29 mouse cellular contexts compared by ENCODE assay signal in genomic region chr6:15753208-15753607, GRCm38 (mm10). TPM values are rescaled to one million over a fixed set of nuclear protein-coding genes. Genes with fewer than 3 reads are reported as not detected.
DNase-seq lines count a peak whose midpoint lies in the region; ATAC-seq and TF ChIP-seq lines count a peak whose summit lies in the region.
"Had no signal": no experiment of that assay in that cellular context is flagged by ENCODE, and none has a peak within 500 bp of the region (broad histone marks: within the 10 kb centered on the region; RNA-seq: fewer than 3 reads in every experiment).

No protein-coding gene starts in this region.

- H3K9ac ChIP-seq in heart, adult 2 months (ENCODE audit: low read depth, low read length): no peak overlapping the region
- H3K9ac ChIP-seq in heart, embryonic 12.5 days: no peak overlapping the region
- H3K9ac ChIP-seq: embryonic facial prominence, embryonic 13.5 days; forebrain, embryonic 12.5 days; forebrain, embryonic 15.5 days; heart, embryonic 13.5 days; hindbrain, embryonic 12.5 days had no signal

- DNase-seq in heart, adult 2 months: no peak
- peak; percentile 14 for DNase-seq in Muller cell, postnatal 12 days (ENCODE audit: inconsistent ontology term)
- DNase-seq in induced T-regulatory cell, adult 2 months (ENCODE audit: low read depth): peak; percentile 17
- peak; percentile 28 for DNase-seq in splenic B cell, adult 2 months (ENCODE audit: low read depth, low spot score)
- DNase-seq in layer of hippocampus, adult 18-20 months (ENCODE audit: low spot score in 2 of 2): no peak
- DNase-seq in gastrocnemius, adult 18-20 months (ENCODE audit: low spot score): no peak
- DNase-seq in heart, postnatal 25 days (ENCODE audit: low spot score): no peak
- DNase-seq: adrenal gland, postnatal 10 days; adrenal gland, postnatal 36 days; B cell, adult 2 months; cerebellum, adult 11 months; cerebellum, adult 2 months; cerebellum, postnatal 10 days; cerebellum, postnatal 36 days; embryo, embryonic 11 days; gastrocnemius, postnatal 10 days; gastrocnemius, postnatal 36 days; heart, postnatal 14 days had no signal

- intact Hi-C loops in heart, adult 2 months (cut with DNase I): no loop called here
- intact Hi-C loops in heart, postnatal 25 days (cut with DNase I): no loop called here

- peaks cover 2% of the 10 kb centered on the region; the same call in 1 of the 2 replicates for H3K79me2 ChIP-seq in heart, adult 2 months (replicated peaks; ENCODE audit: control insufficient read depth, insufficient read depth, low read length)

- no peak for TF ChIP-seq CTCF in heart, adult 2 months (IDR thresholded peaks at IDR 0.05)

- no peak for TF ChIP-seq POLR2A in heart, adult 2 months (IDR thresholded peaks at IDR 0.05; ENCODE audit: insufficient read depth, low read depth, low read length)

- H3K36me3 ChIP-seq in heart, adult 2 months (ENCODE audit: control insufficient read depth, insufficient read depth, low read length): peaks cover 10% of the 10 kb centered on the region
- 0 out of 2 replicates have a peak, but pooled peaks cover 5% of the 10 kb centered on the region for H3K36me3 ChIP-seq in heart, embryonic 12.5 days
- no peaks in the 10 kb centered on the region; the same call in 1 of the 2 replicates for H3K36me3 ChIP-seq in splenic B cell, adult 2 months (ENCODE audit: control insufficient read depth, insufficient read depth, low read length, poor library complexity, severe bottlenecking)
- H3K36me3 ChIP-seq: forebrain, embryonic 12.5 days; forebrain, embryonic 15.5 days; hindbrain, embryonic 12.5 days had no signal

- no peak for TF ChIP-seq EP300 in heart, adult 2 months (IDR thresholded peaks at IDR 0.05; ENCODE audit: insufficient read depth, low read depth, low read length)

- H3K27ac ChIP-seq in heart, adult 2 months: peak overlapping the region; percentile 38
- no peak overlapping the region for H3K27ac ChIP-seq in heart, embryonic 12.5 days (ENCODE audit: poor library complexity, severe bottlenecking)
- H3K27ac ChIP-seq: embryonic facial prominence, embryonic 10.5 days; embryonic facial prominence, embryonic 13.5 days; forebrain, embryonic 12.5 days; forebrain, embryonic 15.5 days; heart, embryonic 13.5 days; hindbrain, embryonic 12.5 days had no signal

- H3K9me3 ChIP-seq in heart, embryonic 12.5 days (replicated peaks): no peaks in the 10 kb centered on the region
- H3K9me3 ChIP-seq: embryonic facial prominence, embryonic 10.5 days; embryonic facial prominence, embryonic 13.5 days; forebrain, embryonic 12.5 days; forebrain, embryonic 15.5 days; heart, embryonic 13.5 days; hindbrain, embryonic 12.5 days had no signal

- no peak overlapping the region for H3K4me2 ChIP-seq in heart, embryonic 12.5 days
- H3K4me2 ChIP-seq: embryonic facial prominence, embryonic 13.5 days; forebrain, embryonic 12.5 days; forebrain, embryonic 15.5 days; heart, embryonic 13.5 days; hindbrain, embryonic 12.5 days had no signal

- H3K27me3 ChIP-seq in heart, adult 2 months (ENCODE audit: control insufficient read depth, insufficient read depth, low read length): no peaks in the 10 kb centered on the region
- H3K27me3 ChIP-seq in heart, embryonic 12.5 days (replicated peaks): no peaks in the 10 kb centered on the region
- H3K27me3 ChIP-seq in splenic B cell, adult 2 months (ENCODE audit: control insufficient read depth, insufficient read depth, low read length, poor library complexity, severe bottlenecking): no peaks in the 10 kb centered on the region
- H3K27me3 ChIP-seq: embryonic facial prominence, embryonic 13.5 days; forebrain, embryonic 15.5 days; heart, embryonic 13.5 days; hindbrain, embryonic 12.5 days had no signal

- H3K4me3 ChIP-seq in heart, adult 2 months: no peak overlapping the region
- no peak overlapping the region for H3K4me3 ChIP-seq in heart, embryonic 12.5 days
- H3K4me3 ChIP-seq: embryonic facial prominence, embryonic 10.5 days; embryonic facial prominence, embryonic 13.5 days; erythroblast, embryonic 14.5 days; forebrain, embryonic 12.5 days; forebrain, embryonic 15.5 days; heart, embryonic 13.5 days; hindbrain, embryonic 12.5 days had no signal

- peaks cover 6% of the 10 kb centered on the region for H3K4me1 ChIP-seq in heart, adult 2 months (ENCODE audit: control insufficient read depth, insufficient read depth, low read length)
- H3K4me1 ChIP-seq in heart, embryonic 12.5 days (replicated peaks): peaks cover 6% of the 10 kb centered on the region
- H3K4me1 ChIP-seq: forebrain, embryonic 12.5 days; forebrain, embryonic 15.5 days; hindbrain, embryonic 12.5 days had no signal

- no peak for ATAC-seq in heart, embryonic 12.5 days (ENCODE audit: insufficient number of reproducible peaks, low FRiP score)
- ATAC-seq: forebrain, embryonic 15.5 days; hindbrain, embryonic 16.5 days; intestine, postnatal 0 days had no signal

RNA-seq across cellular contexts. Expression of gene Mdfic, which starts 32.7 kb away (rescaled TPM):
- 10 to 100 TPM; 14.5 to 15.3 TPM for total RNA-seq in heart, adult 2 months (2021)
- 5.3 and 10.3 TPM in 2 replicates for polyA plus RNA-seq in heart, adult 2 months (2012; rRNA removed)
- 7.0 and 7.8 TPM in 2 replicates for polyA plus RNA-seq in heart, embryonic 12.5 days (2016; fragmentation: Nextera tagmentation; extraction: Ambion mirVana)
- total RNA-seq in layer of hippocampus, adult 18-20 months (2021): 1 to 10 TPM; 2.5 to 4.3 TPM
- total RNA-seq in gastrocnemius, adult 18-20 months (2021): 1 to 10 TPM; 7.5 to 10.0 TPM
- 10 to 100 TPM; 16.9 to 17.3 TPM for total RNA-seq in heart, postnatal 25 days (2021)
- total RNA-seq: MEL had no signal

Comparison
In these comparisons a context has a peak if more than half of its experiments do, and no peak if none do; other contexts are left out.
1. DNase-seq: peak in Muller cell, postnatal 12 days (single experiment), induced T-regulatory cell, adult 2 months (single experiment) and splenic B cell, adult 2 months (single experiment); none in heart, adult 2 months (0 of 2), layer of hippocampus, adult 18-20 months (0 of 2), gastrocnemius, adult 18-20 months (single experiment) and heart, postnatal 25 days (single experiment).